ENCODE assay signal across 10 mouse cellular contexts in the genomic region with DNA sequence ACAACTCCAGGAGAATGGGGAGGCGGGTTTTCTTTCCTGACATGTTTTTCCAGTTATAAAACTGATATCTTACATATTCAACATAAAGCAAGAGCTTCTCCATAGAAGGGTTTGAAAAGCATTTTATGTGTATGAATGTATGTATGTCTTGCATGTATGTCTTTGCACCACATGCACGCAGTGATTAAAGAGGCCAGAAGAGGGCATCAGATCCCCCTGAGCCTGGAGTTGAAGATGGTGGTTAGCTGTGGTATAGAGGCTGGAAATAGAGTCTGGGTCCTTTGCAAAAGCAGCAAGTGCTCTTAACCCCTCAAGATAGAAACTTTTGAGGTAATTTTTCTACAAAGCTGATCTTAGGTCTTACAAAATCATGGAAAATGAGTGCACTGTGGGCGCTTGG. TPM values are rescaled to one million over a fixed set of nuclear protein-coding genes. Genes with fewer than 3 reads are reported as not detected.
DNase-seq lines count a peak whose midpoint lies in the region; ATAC-seq and TF ChIP-seq lines count a peak whose summit lies in the region.
"Had no signal": no experiment of that assay in that cellular context is flagged by ENCODE, and none has a peak within 500 bp of the region (broad histone marks: within the 10 kb centered on the region; RNA-seq: fewer than 3 reads in every experiment).

No protein-coding gene starts in this region.

- H3K4me1 ChIP-seq in midbrain, postnatal 0 days (ENCODE audit: insufficient read depth, low read length) = no peaks in the 10 kb centered on the region
- H3K4me1 ChIP-seq in midbrain, embryonic 13.5 days (replicated peaks) = peaks cover 11% of the 10 kb centered on the region; the same call in 1 of the 2 replicates
- H3K4me1 ChIP-seq: limb, embryonic 15.5 days had no signal

- ATAC-seq in midbrain, postnatal 0 days (ENCODE audit: low FRiP score) = no peak
- no peak for ATAC-seq in midbrain, embryonic 13.5 days
- ATAC-seq in hematopoietic stem cell, adult 5-6 weeks (replicated peaks in 1 of 2; ENCODE audit: insufficient read depth in 1 of 2, low FRiP score in 2 of 2, low TSS enrichment in 1 of 2, low read depth in 1 of 2, poor library complexity in 2 of 2, severe bottlenecking in 2 of 2) = peak; percentile 46 to 59; a peak in 3 of 4 replicates

- no peak overlapping the region for H3K4me2 ChIP-seq in midbrain, postnatal 0 days (ENCODE audit: low read depth, low read length, poor library complexity, severe bottlenecking)
- no peak overlapping the region for H3K4me2 ChIP-seq in midbrain, embryonic 13.5 days (replicated peaks)
- H3K4me2 ChIP-seq: limb, embryonic 15.5 days had no signal

- peaks cover 30% of the 10 kb centered on the region for H3K36me3 ChIP-seq in midbrain, postnatal 0 days (ENCODE audit: insufficient read depth, low read length)
- peaks cover 47% of the 10 kb centered on the region for H3K36me3 ChIP-seq in midbrain, embryonic 13.5 days

- peak; percentile 68 for TF ChIP-seq CTCF in midbrain, postnatal 0 days (IDR thresholded peaks at IDR 0.05)

- no peak overlapping the region for H3K27ac ChIP-seq in midbrain, postnatal 0 days (ENCODE audit: low read depth, low read length)
- H3K27ac ChIP-seq in midbrain, embryonic 13.5 days = no peak overlapping the region
- H3K27ac ChIP-seq: limb, embryonic 15.5 days had no signal

- H3K9me3 ChIP-seq in midbrain, postnatal 0 days (ENCODE audit: low read length) = no peaks in the 10 kb centered on the region
- H3K9me3 ChIP-seq in midbrain, embryonic 13.5 days = no peaks in the 10 kb centered on the region
- H3K9me3 ChIP-seq: limb, embryonic 15.5 days had no signal

- peak; percentile 66 for DNase-seq in embryo, embryonic 10.5 days (ENCODE audit: low spot score)
- DNase-seq in embryo, embryonic 10 days (ENCODE audit: low spot score) = no peak
- DNase-seq in midbrain, postnatal 0 days (ENCODE audit: low spot score) = no peak
- peak; percentile 49 to 52 for DNase-seq in thymus, postnatal 36 days
- DNase-seq in urinary bladder, postnatal 10 days (ENCODE audit: low spot score) = no peak
- DNase-seq in cerebellum, adult 11 months = no peak
- DNase-seq: gastrocnemius, postnatal 10 days had no signal

- H3K27me3 ChIP-seq in midbrain, postnatal 0 days (ENCODE audit: insufficient read depth, low read length) = no peaks in the 10 kb centered on the region
- no peaks in the 10 kb centered on the region for H3K27me3 ChIP-seq in midbrain, embryonic 13.5 days
- H3K27me3 ChIP-seq: limb, embryonic 15.5 days had no signal

- no peak overlapping the region for H3K9ac ChIP-seq in midbrain, postnatal 0 days (replicated peaks; ENCODE audit: low read length, poor library complexity, severe bottlenecking)
- H3K9ac ChIP-seq in midbrain, embryonic 13.5 days (replicated peaks) = no peak overlapping the region
- H3K9ac ChIP-seq: limb, embryonic 15.5 days had no signal

- no peak overlapping the region for H3K4me3 ChIP-seq in midbrain, postnatal 0 days (ENCODE audit: low read depth, low read length)
- H3K4me3 ChIP-seq in midbrain, embryonic 13.5 days (replicated peaks) = no peak overlapping the region
- H3K4me3 ChIP-seq: limb, embryonic 15.5 days had no signal

- 67% methylated on average over 3 of the region's 3 CpGs for WGBS in midbrain, postnatal 0 days
- WGBS in midbrain, embryonic 13.5 days = 64% methylated on average over 3 of the region's 3 CpGs

RNA-seq across cellular contexts. Expression of a gene that starts 7.4 kb away (rescaled TPM):
- 19.1 and 26.1 TPM in 2 replicates for total RNA-seq in midbrain, postnatal 0 days (2014; rRNA removed)
- polyA plus RNA-seq in midbrain, postnatal 0 days (2015; fragmentation: Nextera tagmentation; extraction: Ambion mirVana) = 34.4 and 41.4 TPM in 2 replicates
- 29.4 and 31.1 TPM in 2 replicates for polyA plus RNA-seq in midbrain, embryonic 13.5 days (2015; fragmentation: Nextera tagmentation; extraction: Ambion mirVana)
- total RNA-seq in hematopoietic stem cell, adult 5-6 weeks (2017) = 19.6 and 22.3 TPM in 2 replicates

RNA-seq across cellular contexts. Expression of a gene that starts 16.7 kb away (rescaled TPM):
- 0.19 TPM in 1 of 2 replicates, not detected in the other for total RNA-seq in midbrain, postnatal 0 days (2014; rRNA removed)
- polyA plus RNA-seq in midbrain, postnatal 0 days (2015; fragmentation: Nextera tagmentation; extraction: Ambion mirVana) = 0.28 and 0.36 TPM in 2 replicates
- 0.24 and 0.44 TPM in 2 replicates for polyA plus RNA-seq in midbrain, embryonic 13.5 days (2015; fragmentation: Nextera tagmentation; extraction: Ambion mirVana)
- total RNA-seq in hematopoietic stem cell, adult 5-6 weeks (2017) = 0.25 TPM in 1 of 2 replicates, not detected in the other

Comparison
In these comparisons a context has a peak if more than half of its experiments do, and no peak if none do; other contexts are left out.
1. DNase-seq: peak in embryo, embryonic 10.5 days (single experiment) and thymus, postnatal 36 days (2 of 2); none in embryo, embryonic 10 days (single experiment), midbrain, postnatal 0 days (single experiment), urinary bladder, postnatal 10 days (single experiment) and cerebellum, adult 11 months (single experiment).
2. ATAC-seq: peak in hematopoietic stem cell, adult 5-6 weeks (2 of 2); none in midbrain, postnatal 0 days (single experiment) and midbrain, embryonic 13.5 days (single experiment).